In the genomic region with DNA sequence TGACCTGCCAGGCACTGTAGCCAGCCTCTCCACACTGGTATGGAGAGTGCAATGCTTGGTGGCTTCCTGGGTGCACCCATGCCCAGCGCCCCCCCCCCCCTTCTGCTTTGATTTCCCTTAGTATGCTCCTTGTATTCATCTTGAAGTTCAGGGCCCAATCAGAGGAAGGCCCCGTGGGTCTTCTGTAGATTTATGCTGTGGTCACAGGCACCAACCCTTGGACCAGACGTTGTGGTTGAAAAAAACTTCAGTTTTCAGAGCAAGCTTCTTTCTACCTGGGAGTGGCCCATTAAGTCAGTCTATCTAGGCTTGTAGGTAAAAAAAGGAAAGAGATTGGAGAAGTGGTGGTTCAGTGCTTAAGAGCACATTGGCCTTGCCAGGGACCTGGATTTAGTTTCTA, we compare ENCODE assay signal across 8 mouse cellular contexts. TPM values are rescaled to one million over a fixed set of nuclear protein-coding genes. Genes with fewer than 3 reads are reported as not detected.
DNase-seq lines count a peak whose midpoint lies in the region; ATAC-seq and TF ChIP-seq lines count a peak whose summit lies in the region.

No protein-coding gene starts in this region.

- no peak for ATAC-seq in neural tube, embryonic 11.5 days (ENCODE audit: insufficient read depth, low FRiP score, low TSS enrichment)
- ATAC-seq in limb, embryonic 14.5 days (ENCODE audit: low FRiP score, low read depth): no peak
- no peak for ATAC-seq in stomach, embryonic 14.5 days (ENCODE audit: insufficient number of reproducible peaks, insufficient read depth, low FRiP score, low read depth)

- no peak for TF ChIP-seq POLR2A in limb, embryonic 14.5 days (IDR thresholded peaks at IDR 0.05; ENCODE audit: borderline replicate concordance, extremely low read depth, insufficient read depth, insufficient read length)

- 5% methylated on average over 3 of the region's 3 CpGs for WGBS in neural tube, embryonic 11.5 days
- WGBS in forebrain, embryonic 10.5 days: 35% methylated on average over 2 of the region's 3 CpGs
- WGBS in limb, embryonic 14.5 days: 12% methylated on average over 3 of the region's 3 CpGs
- 8% methylated on average over 3 of the region's 3 CpGs for WGBS in stomach, embryonic 14.5 days

- no peaks in the 10 kb centered on the region for H3K27me3 ChIP-seq in neural tube, embryonic 11.5 days (ENCODE audit: control insufficient read depth, insufficient read depth, low read length)
- H3K27me3 ChIP-seq in forebrain, embryonic 10.5 days (ENCODE audit: poor library complexity, severe bottlenecking): no peaks in the 10 kb centered on the region
- no peaks in the 10 kb centered on the region for H3K27me3 ChIP-seq in limb, embryonic 14.5 days (ENCODE audit: control insufficient read depth, insufficient read depth, low read length)
- H3K27me3 ChIP-seq in stomach, embryonic 14.5 days (ENCODE audit: control insufficient read depth, insufficient read depth, low read length): no peaks in the 10 kb centered on the region

- H3K36me3 ChIP-seq in neural tube, embryonic 11.5 days (ENCODE audit: control insufficient read depth, insufficient read depth, low read length): no peaks in the 10 kb centered on the region
- peaks cover 16% of the 10 kb centered on the region for H3K36me3 ChIP-seq in forebrain, embryonic 10.5 days (replicated peaks)
- H3K36me3 ChIP-seq in limb, embryonic 14.5 days (ENCODE audit: control insufficient read depth, insufficient read depth, low read length): peaks cover 7% of the 10 kb centered on the region
- peaks cover 3% of the 10 kb centered on the region; the same call in 1 of the 2 replicates for H3K36me3 ChIP-seq in stomach, embryonic 14.5 days (ENCODE audit: control insufficient read depth, insufficient read depth, low read length)

- H3K27ac ChIP-seq in neural tube, embryonic 11.5 days (ENCODE audit: low read depth, low read length): no peak overlapping the region
- peak overlapping the region; percentile 97 for H3K27ac ChIP-seq in forebrain, embryonic 10.5 days
- peak overlapping the region; percentile 80; the same call in 1 of the 2 replicates for H3K27ac ChIP-seq in limb, embryonic 14.5 days (replicated peaks; ENCODE audit: low read depth, low read length)
- peak overlapping the region; percentile 92; the same call in 1 of the 2 replicates for H3K27ac ChIP-seq in stomach, embryonic 14.5 days (ENCODE audit: low read length)

- no peak overlapping the region; the same call in none of the 2 replicates for H3K9ac ChIP-seq in neural tube, embryonic 11.5 days (ENCODE audit: low read length)
- peak overlapping the region; percentile 59; the same call in 1 of the 2 replicates for H3K9ac ChIP-seq in limb, embryonic 14.5 days (ENCODE audit: low read depth, low read length, severe bottlenecking)
- H3K9ac ChIP-seq in stomach, embryonic 14.5 days (replicated peaks; ENCODE audit: low read depth, low read length): peak overlapping the region; percentile 77

- no peaks in the 10 kb centered on the region for H3K9me3 ChIP-seq in neural tube, embryonic 11.5 days (ENCODE audit: control insufficient read depth, low read length)
- H3K9me3 ChIP-seq in forebrain, embryonic 10.5 days: no peaks in the 10 kb centered on the region
- H3K9me3 ChIP-seq in limb, embryonic 14.5 days (ENCODE audit: control insufficient read depth, low read length): no peaks in the 10 kb centered on the region
- H3K9me3 ChIP-seq in stomach, embryonic 14.5 days (ENCODE audit: control insufficient read depth, low read depth, low read length): no peaks in the 10 kb centered on the region

- H3K4me1 ChIP-seq in neural tube, embryonic 11.5 days (ENCODE audit: control insufficient read depth, insufficient read depth, low read length): peaks cover 21% of the 10 kb centered on the region
- H3K4me1 ChIP-seq in forebrain, embryonic 10.5 days: peaks cover 60% of the 10 kb centered on the region
- H3K4me1 ChIP-seq in limb, embryonic 14.5 days (ENCODE audit: control insufficient read depth, insufficient read depth, low read length): peaks cover 24% of the 10 kb centered on the region
- peaks cover 25% of the 10 kb centered on the region for H3K4me1 ChIP-seq in stomach, embryonic 14.5 days (ENCODE audit: control insufficient read depth, insufficient read depth, low read length)

- no peak for DNase-seq in neural tube, embryonic 11.5 days (ENCODE audit: low spot score)
- DNase-seq in neural tube, embryonic 10.5 days (ENCODE audit: extremely low spot score, low spot score): no peak
- DNase-seq in forebrain, embryonic 10.5 days (ENCODE audit: extremely low spot score, low spot score): no peak
- no peak for DNase-seq in limb, embryonic 14.5 days (ENCODE audit: low spot score)
- no peak for DNase-seq in layer of hippocampus, adult 9-10 months (ENCODE audit: low spot score)
- DNase-seq in cerebellum, postnatal 10 days: no peak
- no peak for DNase-seq in adrenal gland, postnatal 10 days

- peak overlapping the region; percentile 95 for H3K4me2 ChIP-seq in neural tube, embryonic 11.5 days (ENCODE audit: low read depth)
- H3K4me2 ChIP-seq in limb, embryonic 14.5 days (replicated peaks; ENCODE audit: low read depth, low read length, severe bottlenecking): peak overlapping the region; percentile 74
- peak overlapping the region; percentile 64 for H3K4me2 ChIP-seq in stomach, embryonic 14.5 days (replicated peaks; ENCODE audit: low read depth, low read length)

- H3K4me3 ChIP-seq in neural tube, embryonic 11.5 days (ENCODE audit: low read depth, low read length): peak overlapping the region; percentile 68
- H3K4me3 ChIP-seq in forebrain, embryonic 10.5 days: peak overlapping the region; percentile 75
- peak overlapping the region; percentile 59 for H3K4me3 ChIP-seq in limb, embryonic 14.5 days (replicated peaks; ENCODE audit: low read length)
- H3K4me3 ChIP-seq in stomach, embryonic 14.5 days (ENCODE audit: low read depth, low read length): peak overlapping the region; percentile 61

RNA-seq across cellular contexts. Expression of a gene that starts 6.6 kb away (rescaled TPM):
- polyA plus RNA-seq in neural tube, embryonic 11.5 days (2014; fragmentation: Nextera tagmentation; extraction: Ambion mirVana): 647 and 654 TPM in 2 replicates
- 944 and 983 TPM in 2 replicates for polyA plus RNA-seq in forebrain, embryonic 10.5 days (2016; fragmentation: Nextera tagmentation; extraction: Ambion mirVana)
- 178 and 295 TPM in 2 replicates for polyA plus RNA-seq in limb, embryonic 14.5 days (2012; rRNA removed)
- polyA plus RNA-seq in limb, embryonic 14.5 days (2014; fragmentation: Nextera tagmentation; extraction: Ambion mirVana): 426 and 451 TPM in 2 replicates
- polyA plus RNA-seq in stomach, embryonic 14.5 days (2014; fragmentation: Nextera tagmentation; extraction: Ambion mirVana): 454 and 480 TPM in 2 replicates
- total RNA-seq in adrenal gland, postnatal 10 days (2021): 100 to 1,000 TPM; 216 to 221 TPM

RNA-seq across cellular contexts. Expression of a gene that starts 13.7 kb away (rescaled TPM):
- 6.7 and 7.0 TPM in 2 replicates for polyA plus RNA-seq in neural tube, embryonic 11.5 days (2014; fragmentation: Nextera tagmentation; extraction: Ambion mirVana)
- 12.4 and 13.1 TPM in 2 replicates for polyA plus RNA-seq in forebrain, embryonic 10.5 days (2016; fragmentation: Nextera tagmentation; extraction: Ambion mirVana)
- polyA plus RNA-seq in limb, embryonic 14.5 days (2012; rRNA removed): 24.8 and 26.9 TPM in 2 replicates
- 5.9 and 6.4 TPM in 2 replicates for polyA plus RNA-seq in limb, embryonic 14.5 days (2014; fragmentation: Nextera tagmentation; extraction: Ambion mirVana)
- polyA plus RNA-seq in stomach, embryonic 14.5 days (2014; fragmentation: Nextera tagmentation; extraction: Ambion mirVana): 6.3 and 6.9 TPM in 2 replicates
- total RNA-seq in adrenal gland, postnatal 10 days (2021): 10 to 100 TPM in 1 of 2 experiments, 1 to 10 TPM in 1; 6.3 to 10.1 TPM

RNA-seq across cellular contexts. Expression of a gene that starts 15.1 kb away (rescaled TPM):
- polyA plus RNA-seq in neural tube, embryonic 11.5 days (2014; fragmentation: Nextera tagmentation; extraction: Ambion mirVana): 29.3 and 30.6 TPM in 2 replicates
- 33.1 and 33.4 TPM in 2 replicates for polyA plus RNA-seq in forebrain, embryonic 10.5 days (2016; fragmentation: Nextera tagmentation; extraction: Ambion mirVana)
- 44.0 and 53.5 TPM in 2 replicates for polyA plus RNA-seq in limb, embryonic 14.5 days (2012; rRNA removed)
- 30.1 and 33.1 TPM in 2 replicates for polyA plus RNA-seq in limb, embryonic 14.5 days (2014; fragmentation: Nextera tagmentation; extraction: Ambion mirVana)
- 29.6 and 32.7 TPM in 2 replicates for polyA plus RNA-seq in stomach, embryonic 14.5 days (2014; fragmentation: Nextera tagmentation; extraction: Ambion mirVana)
- total RNA-seq in adrenal gland, postnatal 10 days (2021): 10 to 100 TPM; 20.1 to 24.4 TPM

RNA-seq across cellular contexts. Expression of a gene that starts 29.7 kb away (rescaled TPM):
- polyA plus RNA-seq in neural tube, embryonic 11.5 days (2014; fragmentation: Nextera tagmentation; extraction: Ambion mirVana): 28.3 and 31.1 TPM in 2 replicates
- polyA plus RNA-seq in forebrain, embryonic 10.5 days (2016; fragmentation: Nextera tagmentation; extraction: Ambion mirVana): 34.2 and 35.4 TPM in 2 replicates
- polyA plus RNA-seq in limb, embryonic 14.5 days (2012; rRNA removed): 53.2 and 68.8 TPM in 2 replicates
- 21.9 and 23.2 TPM in 2 replicates for polyA plus RNA-seq in limb, embryonic 14.5 days (2014; fragmentation: Nextera tagmentation; extraction: Ambion mirVana)
- polyA plus RNA-seq in stomach, embryonic 14.5 days (2014; fragmentation: Nextera tagmentation; extraction: Ambion mirVana): 44.1 and 45.2 TPM in 2 replicates
- 10 to 100 TPM; 14.9 to 19.0 TPM for total RNA-seq in adrenal gland, postnatal 10 days (2021)
